Mouse (Mus musculus): ENCODE measurements around the gene Lin37. TPM values are rescaled to one million over a fixed set of nuclear protein-coding genes. Genes with fewer than 3 reads are reported as not detected.

Gene Lin37
- polyA plus RNA-seq (2012; rRNA removed) = 14.5 and 16.8 TPM in 2 replicates

GRCm38 (mm10) chr7:30559443-30559954 is at the start of gene Lin37:
Gene Lin37 (minus strand): TSS chr7:30559838.

GRCm38 (mm10) chr7:30598786-30599185 is 39.1 kb upstream of the Lin37 start, which contains the start of gene Zbtb32:
Gene Zbtb32 (minus strand): TSS chr7:30598909.

DNA sequence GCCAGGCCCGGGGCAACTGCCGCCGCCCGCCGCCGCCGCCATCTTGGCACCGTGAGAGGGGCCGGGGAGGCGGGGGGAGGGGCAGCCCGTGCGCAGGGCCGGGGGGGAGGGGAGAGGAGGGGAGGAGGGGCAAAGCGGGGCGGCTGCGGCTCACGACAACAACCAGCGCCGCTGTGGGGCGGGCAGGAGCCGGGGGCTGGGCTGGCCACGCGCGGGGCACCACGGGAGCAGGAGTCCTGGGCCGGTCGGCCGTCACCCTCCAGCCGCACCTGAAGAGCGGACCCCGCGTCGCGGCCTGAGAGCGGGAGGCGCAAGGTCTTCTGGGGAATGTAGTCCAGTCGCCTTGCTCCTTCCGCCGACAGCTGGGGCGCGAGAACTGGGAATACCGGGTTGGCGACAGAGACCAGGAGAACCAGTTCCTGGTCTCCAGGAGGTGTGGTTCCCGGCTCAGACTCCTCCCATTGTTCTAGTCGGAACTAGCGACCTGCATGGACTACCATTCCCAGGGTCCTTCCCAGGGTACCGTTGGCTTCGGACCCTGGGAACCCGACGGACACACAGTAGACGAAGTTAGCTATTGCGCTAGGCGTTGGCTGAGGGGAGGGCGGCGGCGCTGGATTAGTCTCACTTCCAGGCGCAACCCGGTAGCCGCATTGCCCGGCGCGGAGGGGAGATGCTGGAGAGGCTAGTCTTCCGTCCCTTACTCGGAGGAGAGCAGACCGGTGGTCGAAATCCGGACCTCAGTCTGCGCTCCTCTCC is 29.2 kb upstream of the Lin37 start, which contains the start of gene Kmt2b:
Gene Kmt2b, minus strand, starts transcription at position 51 of the 759 bp plus-strand sequence.

DNA sequence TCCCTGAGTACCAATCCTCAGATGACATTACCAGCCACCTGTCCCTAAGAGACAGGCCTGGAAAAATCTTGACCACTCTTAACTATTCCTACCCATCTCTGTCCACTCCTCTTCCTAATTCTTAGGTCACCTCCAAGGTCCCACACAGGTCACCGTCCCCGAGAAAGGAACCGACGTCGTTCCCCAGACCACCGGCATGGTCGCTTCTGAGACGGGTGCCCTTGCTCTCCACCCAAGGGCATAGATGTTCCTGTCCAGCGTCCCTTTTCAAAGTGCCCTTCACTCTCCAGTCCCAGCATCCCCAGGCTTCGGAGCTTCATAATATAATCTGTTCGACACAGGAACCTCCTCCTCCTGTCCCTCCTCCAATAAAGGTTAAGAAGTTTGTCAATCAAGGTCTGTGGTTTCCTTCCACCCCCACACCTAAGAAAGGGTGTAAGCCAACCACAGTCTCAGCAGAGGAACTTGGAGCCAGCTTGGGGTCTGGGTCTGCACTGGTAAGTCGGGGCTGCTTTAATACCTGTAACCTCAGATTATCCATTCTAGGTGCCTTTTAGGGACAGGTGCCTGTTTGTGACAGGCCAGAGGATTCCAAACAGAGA is 5.4 kb upstream of the Lin37 start, which contains the start of gene Igflr1:
Gene Igflr1, plus strand, starts transcription at position 458 of the 602 bp plus-strand sequence.

GRCm38 (mm10) chr7:30563117-30563905 is 3.7 kb upstream of the Lin37 start, which contains the start of the genes U2af1l4, Gm49396 and Psenen:
Gene U2af1l4 (plus strand): TSS chr7:30563301.
Gene Gm49396 (plus strand): TSS chr7:30563344.
Gene Psenen (minus strand): TSS chr7:30563627.

GRCm38 (mm10) chr7:30552102-30553020 is 7.3 kb downstream of the Lin37 start, which contains the start of the genes Hspb6 and Proser3:
Gene Hspb6 (plus strand): TSS chr7:30552178.
Gene Proser3 (minus strand): TSS chr7:30552299.

GRCm38 (mm10) chr7:30534633-30535577 is 24.7 kb downstream of the Lin37 start, which contains the start of gene Arhgap33:
Gene Arhgap33 (minus strand): TSS chr7:30535060.

Other genes starting within 250 kb of the Lin37 start
- 9.4 and 10.6 TPM in 2 replicates for gene Syne4, start 245.0 kb downstream of the Lin37 start, polyA plus RNA-seq (2012; rRNA removed)
- gene E130208F15Rik, start 238.1 kb downstream of the Lin37 start, polyA plus RNA-seq (2012; rRNA removed) = 0.12 and 0.16 TPM in 2 replicates
- 4.5 and 5.2 TPM in 2 replicates for gene Sdhaf1, start 235.9 kb downstream of the Lin37 start, polyA plus RNA-seq (2012; rRNA removed)
- 1.1 and 1.2 TPM in 2 replicates for gene Lrfn3, start 197.1 kb downstream of the Lin37 start, polyA plus RNA-seq (2012; rRNA removed)
- 65.2 and 83.0 TPM in 2 replicates for gene Tyrobp, start 146.1 kb downstream of the Lin37 start, polyA plus RNA-seq (2012; rRNA removed)
- gene Hcst, start 140.0 kb downstream of the Lin37 start, polyA plus RNA-seq (2012; rRNA removed) = 2.0 and 2.7 TPM in 2 replicates
- 0.76 and 1.2 TPM in 2 replicates for gene Nfkbid, start 138.1 kb downstream of the Lin37 start, polyA plus RNA-seq (2012; rRNA removed)
- gene Aplp1, start 114.3 kb downstream of the Lin37 start, polyA plus RNA-seq (2012; rRNA removed) = 2.6 and 3.0 TPM in 2 replicates
- 0.06 and 0.09 TPM in 2 replicates for gene Kirrel2, start 102.1 kb downstream of the Lin37 start, polyA plus RNA-seq (2012; rRNA removed)
- 0.06 and 0.07 TPM in 2 replicates for gene Nphs1, start 101.5 kb downstream of the Lin37 start, polyA plus RNA-seq (2012; rRNA removed)
- 40.2 and 47.9 TPM in 2 replicates for gene Prodh2, start 66.2 kb downstream of the Lin37 start, polyA plus RNA-seq (2012; rRNA removed)
- gene Arhgap33, start 24.8 kb downstream of the Lin37 start, polyA plus RNA-seq (2012; rRNA removed) = 5.9 and 7.3 TPM in 2 replicates
- gene Hspb6, start 7.7 kb downstream of the Lin37 start, polyA plus RNA-seq (2012; rRNA removed) = 3.4 and 3.7 TPM in 2 replicates
- 5.0 and 6.7 TPM in 2 replicates for gene Proser3, start 7.5 kb downstream of the Lin37 start, polyA plus RNA-seq (2012; rRNA removed)
- 30.3 and 31.5 TPM in 2 replicates for gene U2af1l4, start 3.5 kb upstream of the Lin37 start, polyA plus RNA-seq (2012; rRNA removed)
- gene Gm49396, start 3.5 kb upstream of the Lin37 start, polyA plus RNA-seq (2012; rRNA removed) = 1.0 and 1.8 TPM in 2 replicates
- 52.6 and 62.2 TPM in 2 replicates for gene Psenen, start 3.8 kb upstream of the Lin37 start, polyA plus RNA-seq (2012; rRNA removed)
- 1.6 and 1.8 TPM in 2 replicates for gene Igflr1, start 5.6 kb upstream of the Lin37 start, polyA plus RNA-seq (2012; rRNA removed)
- gene Kmt2b, start 28.9 kb upstream of the Lin37 start, polyA plus RNA-seq (2012; rRNA removed) = 9.7 and 11.2 TPM in 2 replicates
- 0.03 and 0.09 TPM in 2 replicates for gene Zbtb32, start 39.1 kb upstream of the Lin37 start, polyA plus RNA-seq (2012; rRNA removed)
- gene Upk1a, start 53.0 kb upstream of the Lin37 start, polyA plus RNA-seq (2012; rRNA removed) = 0.21 and 0.71 TPM in 2 replicates
- 430 and 478 TPM in 2 replicates for gene Cox6b1, start 66.3 kb upstream of the Lin37 start, polyA plus RNA-seq (2012; rRNA removed)
- 0.03 TPM in 1 of 2 replicates, not detected in the other for gene Etv2, start 76.0 kb upstream of the Lin37 start, polyA plus RNA-seq (2012; rRNA removed)
- 21.9 and 25.1 TPM in 2 replicates for gene Rbm42, start 90.5 kb upstream of the Lin37 start, polyA plus RNA-seq (2012; rRNA removed)
- 24.1 and 28.2 TPM in 2 replicates for gene Haus5, start 105.2 kb upstream of the Lin37 start, polyA plus RNA-seq (2012; rRNA removed)
- gene Pmis2, start 111.8 kb upstream of the Lin37 start, polyA plus RNA-seq (2012; rRNA removed) = not detected in 2 replicates
- 0.09 and 0.21 TPM in 2 replicates for gene 2200002J24Rik, start 139.1 kb upstream of the Lin37 start, polyA plus RNA-seq (2012; rRNA removed)
- gene Atp4a, start 152.4 kb upstream of the Lin37 start, polyA plus RNA-seq (2012; rRNA removed) = 0.74 and 0.90 TPM in 2 replicates
- gene Tmem147, start 169.7 kb upstream of the Lin37 start, polyA plus RNA-seq (2012; rRNA removed) = 56.5 and 63.8 TPM in 2 replicates
- not detected in 2 replicates for gene Gapdhs, start 183.8 kb upstream of the Lin37 start, polyA plus RNA-seq (2012; rRNA removed)
- 0.61 and 0.74 TPM in 2 replicates for gene Sbsn, start 191.6 kb upstream of the Lin37 start, polyA plus RNA-seq (2012; rRNA removed)
- gene Dmkn, start 203.9 kb upstream of the Lin37 start, polyA plus RNA-seq (2012; rRNA removed) = 0.16 and 0.25 TPM in 2 replicates
- 0.20 TPM in 1 of 2 replicates, not detected in the other for gene Krtdap, start 228.1 kb upstream of the Lin37 start, polyA plus RNA-seq (2012; rRNA removed)